Mouse (Mus musculus): ENCODE data around the gene Edf1.

Edf1 gene

DNA sequence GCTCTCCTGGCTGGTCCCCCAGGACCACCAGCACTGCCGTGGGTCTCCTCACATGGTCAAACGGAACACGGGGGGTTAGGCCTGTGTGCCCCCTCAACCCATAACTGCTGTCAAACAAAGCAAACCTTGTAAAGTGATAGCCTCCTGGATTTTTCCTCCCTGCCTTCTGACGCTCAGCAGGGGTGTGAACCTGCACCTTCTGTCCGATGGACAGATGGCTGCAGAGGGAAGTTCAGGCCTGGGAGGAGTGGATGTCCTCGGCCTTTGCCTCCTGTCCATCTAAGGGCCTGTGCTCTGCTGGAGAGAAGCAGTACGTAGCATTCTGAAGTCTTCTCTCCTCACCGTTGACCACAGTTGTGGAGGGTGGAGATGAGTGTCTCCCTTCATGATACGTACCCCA lies 4.3 kb downstream of the Edf1 start:
- no peak for DNase-seq (ENCODE audit: low spot score)

DNA sequence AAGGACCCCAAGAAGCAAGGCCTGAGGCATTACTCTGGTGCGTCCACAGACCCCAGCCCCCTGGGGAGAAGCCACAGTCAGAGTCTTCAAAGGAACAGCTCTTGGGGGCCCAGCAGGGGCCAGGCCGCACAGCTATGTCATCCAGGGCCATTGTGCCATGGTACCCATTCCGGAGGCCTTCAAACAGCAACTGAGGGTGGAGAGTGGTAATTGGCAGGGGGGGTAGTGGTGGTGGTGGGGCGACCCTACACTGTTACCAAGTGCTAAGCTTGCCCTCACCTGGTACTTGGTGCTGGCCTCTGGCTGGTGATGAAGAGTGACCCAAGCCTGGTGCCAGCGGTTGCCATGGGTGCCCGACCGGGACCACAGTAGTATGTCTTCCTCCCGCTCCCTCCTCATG lies 8.1 kb downstream of the Edf1 start:
- DNase-seq (ENCODE audit: low spot score): no peak

DNA sequence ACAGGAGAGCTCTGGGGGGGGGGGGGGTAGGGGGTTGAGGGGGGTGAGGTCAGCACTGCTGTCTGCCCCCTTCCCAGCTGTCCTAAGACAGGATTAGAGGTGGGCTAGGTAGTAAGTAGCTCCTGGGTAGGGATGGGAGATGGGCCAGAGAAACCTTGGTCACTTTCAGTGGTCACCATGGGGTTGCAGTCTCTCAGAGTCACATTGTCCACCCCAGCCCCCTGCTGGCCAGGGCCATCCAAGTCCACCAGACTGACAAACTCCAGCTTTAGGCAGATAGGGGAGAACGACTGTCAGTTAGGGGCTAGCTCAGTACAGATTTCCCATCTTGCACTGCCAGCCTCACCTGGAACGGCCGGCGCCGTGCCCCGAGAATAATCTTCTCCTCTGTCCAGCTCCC lies 8.9 kb downstream of the Edf1 start:
- peak; percentile 27 for DNase-seq (ENCODE audit: low spot score)

DNA sequence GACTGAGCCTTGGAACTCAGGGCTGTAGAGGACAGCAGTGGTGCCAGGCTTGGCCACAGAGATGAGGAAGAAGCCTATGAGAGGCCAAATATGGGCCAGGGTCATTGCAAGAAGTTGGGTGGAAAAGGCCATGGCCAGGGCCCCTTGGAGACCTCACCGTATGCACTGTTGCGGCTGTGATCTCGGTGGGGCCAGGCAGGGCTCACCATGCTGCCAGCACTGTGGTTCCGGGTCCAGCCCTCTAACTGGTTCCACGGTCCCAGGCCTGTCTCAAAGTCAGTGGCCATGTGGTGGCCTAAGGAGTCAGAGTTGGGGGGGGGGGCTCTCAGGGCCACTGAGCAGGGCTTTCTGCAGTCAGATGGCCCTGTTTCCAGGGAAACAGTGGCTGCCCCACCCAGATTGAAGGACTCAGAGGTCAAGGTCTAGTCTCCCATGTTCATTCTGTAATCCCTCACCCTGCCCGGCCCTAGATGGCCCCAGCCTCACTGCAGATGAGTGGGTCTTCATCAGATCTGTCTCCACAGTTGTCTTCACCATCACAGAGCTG lies 10.9 kb downstream of the Edf1 start:
- no peak for DNase-seq (ENCODE audit: low spot score)

DNA sequence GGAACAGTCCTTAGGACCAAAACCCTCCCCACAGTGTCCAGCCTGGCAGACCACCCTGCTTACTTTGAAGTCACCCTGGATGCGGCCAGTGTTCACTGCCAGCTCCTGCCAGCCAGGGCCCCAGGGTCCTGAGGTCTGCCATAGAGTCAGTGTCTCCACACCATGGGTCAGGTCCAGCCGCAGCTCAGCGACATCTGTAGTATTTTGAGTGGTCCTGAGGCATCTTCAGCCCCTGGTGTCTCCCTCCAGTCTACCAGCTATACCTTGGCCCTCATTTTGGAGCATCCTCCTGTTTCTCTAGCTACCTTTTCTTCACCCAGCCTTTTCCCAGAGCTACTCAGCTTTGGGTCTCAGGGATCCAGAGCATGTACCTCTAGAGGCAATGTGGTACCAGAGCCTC lies 11.7 kb downstream of the Edf1 start:
- no peak for DNase-seq (ENCODE audit: low spot score)

DNA sequence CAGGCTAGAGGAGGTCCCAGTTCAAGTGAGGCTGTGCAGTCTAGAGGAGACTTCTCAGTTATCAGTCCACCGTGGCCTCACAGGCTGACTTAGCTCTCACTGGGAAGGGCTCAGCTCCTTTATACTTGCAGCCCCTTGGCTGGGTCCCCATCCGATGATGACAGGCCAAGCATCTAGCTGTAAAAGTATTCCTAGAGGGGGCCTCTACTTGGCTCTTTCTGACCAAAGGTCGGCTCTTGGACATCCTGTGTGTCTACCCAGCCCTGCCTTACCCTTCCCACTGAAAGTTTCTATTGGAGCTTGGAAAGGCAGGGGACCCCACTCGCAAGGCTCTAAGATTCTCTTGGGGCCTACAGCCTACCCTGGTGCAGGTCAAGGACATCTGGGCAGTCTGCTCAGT lies 13.6 kb downstream of the Edf1 start:
- DNase-seq (ENCODE audit: low spot score): no peak

DNA sequence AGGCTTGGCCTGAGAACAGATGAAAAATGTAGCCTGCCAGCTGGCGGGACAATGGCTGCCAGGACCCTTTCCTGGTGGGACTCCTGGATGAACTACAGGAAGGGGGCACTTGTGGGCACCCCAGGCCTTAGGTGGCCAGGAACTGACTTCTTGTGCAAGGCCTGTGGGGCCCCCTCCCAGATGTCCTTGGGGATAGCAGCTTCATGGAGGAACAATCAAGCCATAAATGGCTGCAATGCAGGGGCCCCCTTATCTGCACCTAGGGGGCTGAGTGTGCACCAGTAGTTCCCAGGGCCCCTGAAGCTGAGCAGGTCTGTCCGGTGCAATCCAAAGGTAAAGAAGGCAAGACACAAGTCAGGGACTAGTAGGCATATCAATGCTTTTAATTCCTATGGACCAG lies 15.4 kb downstream of the Edf1 start:
- DNase-seq (ENCODE audit: low spot score): no peak

DNA sequence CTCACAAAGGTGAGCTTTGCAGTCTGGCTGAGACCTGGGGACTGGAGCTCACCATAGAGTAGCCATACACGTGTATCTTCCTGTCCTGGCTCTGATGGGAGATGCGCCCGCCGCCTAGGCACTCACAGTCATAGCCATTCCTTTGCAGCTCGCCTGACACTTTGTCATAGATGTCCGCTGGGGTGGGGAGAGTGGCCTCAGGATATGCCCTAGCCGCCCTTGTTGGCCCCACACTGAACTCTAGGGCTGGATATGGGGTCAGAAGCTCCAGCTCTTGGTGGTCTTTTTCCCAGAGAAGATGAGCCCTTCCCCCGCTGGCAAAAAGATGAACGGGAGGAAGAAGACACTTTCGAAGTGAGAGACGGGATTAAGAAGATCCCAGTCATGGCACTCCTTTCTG lies 16.5 kb downstream of the Edf1 start:
- DNase-seq (ENCODE audit: low spot score): no peak

DNA sequence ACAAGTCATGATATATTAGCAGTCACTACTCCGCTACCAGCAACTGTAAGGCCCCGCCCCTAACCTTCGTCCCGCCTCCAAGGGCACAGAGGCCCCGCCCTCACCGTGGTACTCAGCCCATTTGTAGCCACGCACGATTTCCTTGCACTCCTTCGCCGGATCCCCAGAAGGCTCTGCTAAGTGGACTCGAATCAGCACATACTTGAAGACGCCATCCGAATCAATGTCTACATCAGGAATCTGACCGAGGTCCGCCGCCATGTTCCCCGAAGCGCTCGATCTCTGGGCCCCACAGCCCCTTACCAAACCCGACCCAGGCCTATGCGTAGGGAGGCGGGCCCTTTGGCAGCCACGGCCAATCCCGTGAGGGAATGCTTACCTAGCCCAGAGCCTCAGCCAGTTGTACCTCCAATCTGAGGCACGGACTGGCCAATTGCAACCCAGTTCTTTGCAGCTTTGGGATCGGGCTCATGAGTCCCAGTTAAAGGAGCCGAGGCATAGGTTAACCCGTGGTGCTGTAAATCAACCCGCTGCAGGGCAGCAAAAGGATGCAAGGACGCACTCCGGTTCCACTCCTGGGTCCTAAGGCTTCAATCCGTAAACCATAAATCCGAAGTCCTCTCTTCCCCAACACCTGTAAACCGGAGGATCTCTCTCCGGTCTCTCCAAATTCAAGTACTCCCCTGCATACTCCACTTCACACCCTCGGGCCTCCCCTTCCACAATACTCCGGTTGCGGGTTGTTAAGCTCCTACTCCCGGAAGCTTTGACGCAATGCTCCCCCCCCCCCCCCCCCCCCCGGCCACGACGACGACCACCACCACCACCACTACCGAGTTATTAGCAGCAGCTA lies 17.2 kb downstream of the Edf1 start, which contains the start of the genes Mamdc4 and Phpt1:
TSS of gene Mamdc4 (minus strand) at position 267 of the 853 bp plus-strand sequence.
TSS of gene Phpt1 (minus strand) at position 646 of the 853 bp plus-strand sequence.
- peak; percentile 99 for DNase-seq (ENCODE audit: low spot score)

DNA sequence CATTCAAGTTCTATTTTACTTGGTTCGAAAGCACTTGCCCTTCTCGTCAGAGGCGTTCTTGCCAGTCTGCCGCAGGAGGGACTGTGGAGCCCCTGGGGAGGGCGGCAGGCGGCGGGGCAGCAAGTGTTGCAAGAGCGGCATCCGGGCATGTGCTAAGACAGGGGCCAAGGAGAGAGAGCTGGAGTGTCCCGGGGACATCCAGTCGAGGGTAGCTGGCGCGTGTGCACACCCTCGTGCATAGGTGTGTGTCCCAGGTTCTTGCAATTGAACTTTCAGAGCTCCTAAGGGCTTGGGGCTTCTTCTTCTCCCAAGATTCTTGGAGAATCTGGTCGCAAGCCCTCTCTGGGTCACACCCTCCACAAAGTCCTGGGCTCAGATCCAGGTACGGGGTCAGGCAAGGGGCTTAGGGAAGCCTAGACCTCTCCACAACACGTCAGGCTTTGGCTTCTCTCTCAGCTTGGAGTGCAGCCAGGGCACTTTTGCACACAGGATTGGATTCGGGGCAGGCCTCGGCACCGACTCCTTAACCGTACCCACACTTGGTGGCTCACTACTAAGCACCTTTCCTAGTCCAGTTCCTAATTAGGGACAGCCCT lies 17.9 kb downstream of the Edf1 start:
- DNase-seq (ENCODE audit: low spot score): peak; percentile 58

DNA sequence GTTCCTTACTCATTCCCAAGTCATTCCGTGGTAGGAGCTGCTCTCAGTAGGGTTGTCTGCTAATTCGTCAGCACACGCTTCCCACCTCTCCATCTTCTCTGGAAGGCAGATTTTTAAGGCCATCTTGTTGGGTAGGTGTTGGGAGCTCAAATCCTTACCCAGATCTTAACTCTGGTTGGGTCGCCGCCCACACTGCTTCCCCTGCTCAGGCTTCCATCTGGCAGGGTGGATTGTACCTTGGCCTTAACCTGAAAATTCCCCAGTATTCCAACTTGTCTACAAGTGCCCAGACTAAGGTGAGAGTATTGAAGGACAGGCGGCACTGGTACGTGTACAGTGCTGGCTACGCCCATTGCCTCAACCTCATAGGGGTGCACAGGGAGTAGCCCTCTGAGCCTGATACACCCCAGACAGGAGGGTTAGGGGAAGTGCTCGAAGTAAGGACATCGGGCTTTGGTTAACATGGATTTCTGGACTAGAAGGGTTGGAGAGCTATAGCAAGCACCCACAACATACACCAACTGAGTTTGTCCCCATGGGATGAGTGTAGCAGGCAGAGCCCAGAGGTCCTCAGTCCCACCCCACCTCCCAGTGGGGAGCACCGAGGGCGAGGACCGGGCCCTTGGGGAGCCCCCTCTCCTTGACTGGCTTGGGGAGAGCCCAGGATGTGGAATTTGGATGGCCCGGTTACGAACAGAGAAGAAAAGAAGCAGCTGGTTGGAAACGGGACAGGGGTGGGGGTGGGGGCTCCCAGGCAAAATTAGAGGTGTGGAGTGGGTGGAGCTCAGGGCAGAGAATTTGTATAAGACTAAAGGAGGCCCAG lies 18.6 kb downstream of the Edf1 start:
- no peak for DNase-seq (ENCODE audit: low spot score)

DNA sequence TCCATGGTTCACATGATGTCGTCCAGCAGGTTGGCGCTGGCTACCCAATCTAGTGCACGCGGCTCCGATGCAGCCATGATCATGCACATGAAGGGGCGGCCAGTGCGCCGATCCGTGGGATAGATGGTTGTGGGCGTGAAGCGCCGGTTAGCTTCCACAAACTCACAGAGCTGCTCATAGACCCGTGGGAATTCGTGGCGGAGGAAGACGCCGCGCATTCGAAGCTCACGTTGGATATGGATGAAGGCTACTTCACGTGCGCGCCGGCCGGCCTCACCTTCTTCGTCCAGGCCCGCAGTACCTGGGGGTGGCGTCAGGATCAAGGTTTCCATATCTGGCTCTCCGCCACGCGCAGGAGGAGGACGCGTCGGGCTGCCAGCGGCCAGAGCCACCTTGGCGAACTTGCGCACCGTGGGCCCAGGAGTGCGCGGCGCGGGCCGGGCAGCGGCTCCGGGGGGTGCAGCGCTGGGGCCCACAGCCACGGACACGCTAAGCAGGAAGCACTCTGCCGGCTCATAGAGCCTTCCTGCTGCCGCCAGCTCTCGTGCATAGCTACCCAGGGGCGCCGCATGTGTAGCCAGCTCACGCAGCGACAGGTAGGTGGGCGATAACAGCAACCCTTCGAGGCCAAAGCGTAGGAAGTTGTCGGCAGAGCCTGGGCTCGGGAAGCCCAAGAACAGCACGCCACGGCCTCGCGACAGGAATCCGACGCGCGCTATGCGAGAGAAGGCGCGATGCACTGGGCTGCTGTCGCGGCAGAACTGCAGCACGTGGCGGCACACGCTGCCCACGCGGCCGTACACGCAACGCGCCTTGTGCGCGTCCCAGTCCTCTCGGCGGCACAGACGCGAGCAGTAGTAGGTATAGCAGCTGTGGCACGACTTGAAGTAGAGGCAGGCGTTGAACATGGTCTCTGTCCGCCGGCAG lies 19.6 kb downstream of the Edf1 start:
- peak; percentile 35 for DNase-seq (ENCODE audit: low spot score)

DNA sequence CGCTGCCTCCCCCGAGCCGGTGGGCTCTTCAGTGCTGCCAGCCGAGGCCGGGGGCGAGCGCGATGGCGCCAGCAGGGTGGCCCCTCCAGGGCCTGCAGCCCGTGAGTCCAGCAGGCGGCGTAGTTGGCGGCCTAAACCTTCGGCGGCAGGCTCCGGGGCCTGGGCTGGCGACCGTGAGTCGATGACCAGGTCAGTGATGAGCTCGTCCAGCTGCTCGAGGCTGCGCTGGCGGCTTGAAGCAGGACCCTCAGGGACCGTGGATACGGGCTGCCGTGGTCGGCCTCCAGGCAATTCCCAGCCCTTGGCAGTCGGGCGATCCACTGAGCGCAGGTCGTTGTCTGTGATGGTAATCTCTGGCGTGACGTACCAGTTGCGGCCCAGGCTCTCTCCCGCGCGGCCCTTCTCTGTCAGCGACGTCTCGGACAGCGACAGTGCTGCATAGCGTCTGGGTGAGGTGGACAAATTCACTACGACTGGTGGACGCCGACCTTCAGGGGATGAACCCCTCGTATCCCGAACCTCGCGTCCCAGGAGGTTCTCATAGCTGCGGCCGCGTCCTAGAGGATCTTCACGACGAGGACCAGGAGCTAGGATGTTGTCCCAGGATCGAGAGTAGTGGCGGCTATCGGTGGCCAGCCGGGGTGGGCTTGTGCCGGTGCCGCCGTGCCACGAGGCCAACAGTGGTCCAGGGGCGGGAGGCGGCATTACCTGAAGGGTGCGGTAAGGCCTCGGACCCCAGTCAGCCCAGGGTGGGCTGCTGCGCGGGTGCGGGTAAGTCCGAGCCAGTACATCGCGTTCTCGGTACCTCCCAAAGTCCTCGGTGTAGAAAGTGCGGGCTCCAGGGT lies 20.5 kb downstream of the Edf1 start:
- DNase-seq (ENCODE audit: low spot score): peak; percentile 70

DNA sequence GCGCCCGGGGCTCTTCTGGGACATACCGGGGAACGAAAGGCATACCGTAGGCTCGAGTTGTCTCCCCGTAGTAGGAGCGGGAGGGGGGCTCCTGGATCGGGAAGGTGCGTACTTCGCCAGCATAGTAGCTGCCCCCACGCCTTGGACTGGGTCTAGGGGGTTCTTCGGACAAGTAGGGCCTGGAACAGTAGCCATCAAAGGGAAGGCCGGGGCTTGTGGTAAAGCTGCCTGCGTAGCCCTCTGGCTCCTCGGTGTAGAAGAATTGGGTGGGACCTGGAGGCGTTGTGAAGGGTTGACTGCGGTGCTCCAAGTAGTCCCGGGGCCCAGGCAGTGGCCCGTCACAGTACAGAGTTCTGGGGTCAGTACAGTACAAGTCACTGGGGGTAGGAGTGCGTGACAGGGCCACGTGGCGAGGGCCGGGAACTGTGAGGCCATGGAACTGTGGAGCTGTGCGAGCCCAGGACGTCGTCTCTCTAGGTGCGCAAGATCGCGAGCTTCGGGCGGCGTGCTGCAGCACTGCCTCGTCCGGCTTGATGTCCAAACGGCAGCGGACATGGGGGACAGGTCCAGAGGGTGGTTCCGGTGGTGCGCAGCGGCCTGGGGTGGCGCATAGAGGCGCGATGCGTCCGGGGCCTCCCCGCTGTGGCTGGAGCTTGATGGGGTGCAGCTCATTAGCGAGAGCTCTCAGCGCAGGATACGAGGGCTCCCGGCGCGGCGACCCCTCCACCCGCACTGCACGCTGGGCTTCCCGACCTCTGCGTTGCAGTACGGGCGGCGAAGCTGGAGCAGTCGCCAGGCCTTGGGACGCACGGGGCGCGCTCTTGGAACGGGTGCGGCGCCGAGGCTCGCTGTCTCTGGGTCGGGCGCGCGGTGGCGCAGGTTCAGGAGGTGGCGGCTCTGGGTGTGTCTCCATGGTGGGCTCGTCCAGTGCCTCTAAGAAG lies 21.4 kb downstream of the Edf1 start:
- DNase-seq (ENCODE audit: low spot score): peak; percentile 23

DNA sequence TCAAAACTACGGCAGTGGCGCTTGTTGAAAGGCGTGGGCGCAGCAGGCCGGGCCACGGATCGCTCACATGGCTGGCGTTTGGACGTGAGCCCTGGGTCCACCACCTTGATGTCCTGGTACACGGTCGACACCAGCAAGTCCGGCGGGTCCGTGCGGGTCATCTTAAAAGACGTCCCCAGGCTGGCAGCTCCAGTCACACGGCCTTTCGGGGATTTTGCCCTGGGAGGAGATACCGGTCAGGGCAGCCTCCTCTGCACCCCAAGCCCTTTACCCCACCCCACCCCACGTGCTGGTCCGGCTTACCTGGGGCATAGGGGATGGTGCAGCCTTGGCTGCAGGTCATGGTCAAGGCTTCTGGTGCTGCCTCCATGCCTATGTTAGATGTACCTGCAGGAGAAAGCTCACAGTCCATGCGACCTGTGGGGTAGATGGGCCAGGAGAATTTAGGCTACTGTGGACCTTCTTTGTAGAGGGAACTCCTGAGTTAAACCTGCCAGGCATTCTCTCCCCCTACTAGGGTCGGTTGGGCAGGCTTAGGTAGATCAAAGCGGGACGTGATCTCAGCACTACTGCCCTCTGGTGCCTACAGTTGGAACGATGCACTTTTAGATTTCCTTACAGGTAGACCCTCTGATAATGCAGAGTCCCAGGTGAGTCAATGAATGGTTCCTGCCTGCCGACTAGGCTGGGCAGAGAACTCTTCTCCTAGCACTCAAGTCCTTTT lies 22.3 kb downstream of the Edf1 start:
- peak; percentile 72 for DNase-seq (ENCODE audit: low spot score)

DNA sequence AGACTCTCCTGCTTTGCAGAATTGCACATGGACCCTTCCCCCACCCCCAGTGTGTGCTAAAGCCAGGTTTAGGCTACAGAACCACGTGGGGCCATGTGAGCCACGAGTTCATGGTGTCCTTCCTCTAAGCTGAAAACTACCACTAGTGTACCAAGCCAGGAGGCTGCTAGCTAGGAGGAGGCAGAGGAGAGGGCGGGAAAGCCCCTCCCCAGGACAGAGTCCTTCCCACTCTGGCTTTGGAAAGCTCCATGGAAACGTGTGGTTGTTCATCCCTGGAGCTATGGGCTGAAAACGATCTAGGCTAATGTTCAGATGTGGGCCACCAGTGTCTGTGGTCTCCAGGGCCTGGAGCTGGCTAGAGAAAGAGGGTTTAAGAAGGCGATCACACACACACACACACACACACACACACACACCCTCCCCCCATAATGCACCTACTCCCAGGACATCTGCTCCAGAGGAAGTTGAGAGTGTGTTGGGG lies 23.0 kb downstream of the Edf1 start:
- no peak for DNase-seq (ENCODE audit: low spot score)

DNA sequence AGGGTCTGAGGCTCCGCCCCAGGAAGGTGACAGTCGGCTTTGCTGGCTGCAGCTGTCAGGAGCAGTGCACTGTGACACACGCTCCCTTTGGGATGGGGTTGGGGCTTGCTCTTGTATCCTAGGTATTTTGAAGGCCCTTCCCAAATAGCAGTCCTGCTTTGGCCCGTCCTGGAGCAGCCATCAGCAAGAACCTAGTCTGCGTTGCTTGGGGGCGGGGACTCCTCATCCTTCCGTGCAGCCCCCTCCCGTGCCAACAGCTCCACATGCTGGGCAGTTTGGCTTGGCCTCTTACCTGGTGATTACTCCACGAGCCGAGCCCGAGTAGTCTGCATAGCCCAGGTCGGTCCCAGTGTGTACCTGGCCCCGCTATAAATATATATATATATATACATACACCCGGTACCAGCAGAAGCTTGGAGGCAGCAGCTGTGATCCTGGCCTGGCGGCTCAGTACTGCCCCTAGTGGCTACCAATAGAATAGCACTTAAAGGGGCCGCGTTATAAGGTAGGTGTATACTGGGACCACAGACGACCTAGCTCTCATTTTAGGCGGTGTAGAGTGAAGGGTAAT lies 23.7 kb downstream of the Edf1 start, which contains the start of gene Ajm1:
TSS of gene Ajm1 (minus strand) at position 464 of the 571 bp plus-strand sequence.
- DNase-seq (ENCODE audit: low spot score): peak; percentile 80

DNA sequence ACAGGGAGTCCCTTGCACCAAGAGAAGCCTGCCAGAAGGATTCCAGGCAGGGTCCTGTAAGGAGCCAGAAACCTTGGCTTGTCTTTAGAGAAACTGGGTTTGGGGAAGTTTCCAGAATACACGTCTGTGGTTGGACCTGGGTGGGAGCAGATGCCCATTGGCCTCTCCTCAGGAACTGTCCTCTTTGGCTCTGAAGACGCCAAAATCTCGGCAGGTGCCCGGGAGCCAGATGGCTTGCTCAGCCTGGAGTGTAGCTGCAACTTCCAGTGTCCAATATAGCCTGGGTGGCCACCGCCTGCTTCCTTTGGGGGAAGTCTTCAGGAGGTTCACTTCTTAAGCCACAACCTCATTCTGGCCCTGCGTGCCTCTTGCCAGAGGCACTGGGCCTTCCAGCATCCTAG lies 24.3 kb downstream of the Edf1 start:
- DNase-seq (ENCODE audit: low spot score): no peak
